Mouse (Mus musculus): ENCODE data around the gene B4galnt4. TPM values are rescaled to one million over a fixed set of nuclear protein-coding genes. Genes with fewer than 3 reads are reported as not detected.

Gene B4galnt4
- total and polyA plus RNA-seq, 2 experiments, result 0.09 to 0.10 TPM

GRCm38 (mm10) chr7:141117636-141118035, 56.7 kb downstream of the B4galnt4 start, which contains the start of gene Ano9:
TSS of gene Ano9 (minus strand) at chr7:141117806.
- whole genome bisulfite sequencing, result 64% methylated on average over 9 of the region's 9 CpGs
- no peak for DNase-seq (ENCODE audit: extremely low read depth, low read depth, low spot score)

GRCm38 (mm10) chr7:141119487-141119886, 58.6 kb downstream of the B4galnt4 start:
- no peak for DNase-seq (ENCODE audit: extremely low read depth, low read depth, low spot score)
- 97% methylated on average over 3 of the region's 3 CpGs for WGBS

More at GRCm38 (mm10) chr7:141117636-141118035, 56.7 kb downstream of the B4galnt4 start, which contains the start of gene Ano9:
- Histone ChIP-seq H3K4me3 (ENCODE audit: insufficient read depth, low read depth, low read length) (no peak within 1 kb of the TSS), H3K9ac (ENCODE audit: low read depth, low read length) (no peak within 1 kb of the TSS), H3K27ac (replicated peaks; ENCODE audit: insufficient read depth, low read depth, low read length) (no peak within 1 kb of the TSS), H3K36me3 (ENCODE audit: control insufficient read depth, insufficient read depth, low read length) (no peaks in the 10 kb centered on the region), H3K4me1 (ENCODE audit: control insufficient read depth, insufficient read depth, low read length) (peaks cover 8% of the 10 kb centered on the region; the same call in 1 of the 2 replicates), H3K27me3 (ENCODE audit: control insufficient read depth, insufficient read depth, low read length) (no peaks in the 10 kb centered on the region), H3K79me2 (ENCODE audit: control insufficient read depth, insufficient read depth, low read length) (no peaks in the 10 kb centered on the region)
- TF ChIP-seq POLR2A (IDR thresholded peaks at IDR 0.05; ENCODE audit: extremely low read depth, insufficient read depth, low read length), result no peak
- no peak for TF ChIP-seq CTCF (IDR thresholded peaks at IDR 0.05; ENCODE audit: low read depth, low read length)

GRCm38 (mm10) chr7:141120605-141121004, 59.7 kb downstream of the B4galnt4 start:
- DNase-seq (ENCODE audit: extremely low read depth, low read depth, low spot score), result peak; percentile 75
- no peak overlapping the region for H3K9ac ChIP-seq (ENCODE audit: low read depth, low read length)
- H3K4me1 ChIP-seq (ENCODE audit: control insufficient read depth, insufficient read depth, low read length), result peaks cover 11% of the 10 kb centered on the region; the same call in 1 of the 2 replicates
- WGBS, result 28% methylated on average over 3 of the region's 3 CpGs
- no peak overlapping the region for H3K4me3 ChIP-seq (ENCODE audit: insufficient read depth, low read depth, low read length)
- H3K27ac ChIP-seq (replicated peaks; ENCODE audit: insufficient read depth, low read depth, low read length), result peak overlapping the region; percentile 35; the same call in 1 of the 2 replicates
- H3K36me3 ChIP-seq (ENCODE audit: control insufficient read depth, insufficient read depth, low read length), result no peaks in the 10 kb centered on the region
- TF ChIP-seq POLR2A (IDR thresholded peaks at IDR 0.05; ENCODE audit: extremely low read depth, insufficient read depth, low read length) (no peak), CTCF (IDR thresholded peaks at IDR 0.05; ENCODE audit: low read depth, low read length) (no peak)
- no peaks in the 10 kb centered on the region for H3K79me2 ChIP-seq (ENCODE audit: control insufficient read depth, insufficient read depth, low read length)
- no peaks in the 10 kb centered on the region for H3K27me3 ChIP-seq (ENCODE audit: control insufficient read depth, insufficient read depth, low read length)

More at GRCm38 (mm10) chr7:141119487-141119886, 58.6 kb downstream of the B4galnt4 start:
- no peak for TF ChIP-seq CTCF (IDR thresholded peaks at IDR 0.05; ENCODE audit: low read depth, low read length)
- TF ChIP-seq POLR2A (IDR thresholded peaks at IDR 0.05; ENCODE audit: extremely low read depth, insufficient read depth, low read length), result no peak
- no peaks in the 10 kb centered on the region for H3K27me3 ChIP-seq (ENCODE audit: control insufficient read depth, insufficient read depth, low read length)
- no peak overlapping the region for H3K4me3 ChIP-seq (ENCODE audit: insufficient read depth, low read depth, low read length)
- H3K27ac ChIP-seq (replicated peaks; ENCODE audit: insufficient read depth, low read depth, low read length), result no peak overlapping the region
- H3K79me2 ChIP-seq (ENCODE audit: control insufficient read depth, insufficient read depth, low read length), result no peaks in the 10 kb centered on the region
- no peaks in the 10 kb centered on the region for H3K36me3 ChIP-seq (ENCODE audit: control insufficient read depth, insufficient read depth, low read length)
- no peak overlapping the region for H3K9ac ChIP-seq (ENCODE audit: low read depth, low read length)
- peaks cover 11% of the 10 kb centered on the region; the same call in 1 of the 2 replicates for H3K4me1 ChIP-seq (ENCODE audit: control insufficient read depth, insufficient read depth, low read length)

- Histone ChIP-seq H3K4me1 (ENCODE audit: control insufficient read depth, insufficient read depth, low read length) (peaks cover 11% of the 10 kb centered on the region; the same call in 1 of the 2 replicates), H3K27me3 (ENCODE audit: control insufficient read depth, insufficient read depth, low read length) (no peaks in the 10 kb centered on the region), H3K79me2 (ENCODE audit: control insufficient read depth, insufficient read depth, low read length) (no peaks in the 10 kb centered on the region), H3K36me3 (ENCODE audit: control insufficient read depth, insufficient read depth, low read length) (no peaks in the 10 kb centered on the region), H3K9ac (ENCODE audit: low read depth, low read length) (no peak overlapping the region), H3K27ac (replicated peaks; ENCODE audit: insufficient read depth, low read depth, low read length) (peak overlapping the region; percentile 35; the same call in 1 of the 2 replicates), H3K4me3 (ENCODE audit: insufficient read depth, low read depth, low read length) (no peak overlapping the region)
- DNase-seq (ENCODE audit: extremely low read depth, low read depth, low spot score), result peak; percentile 74
- TF ChIP-seq POLR2A (IDR thresholded peaks at IDR 0.05; ENCODE audit: extremely low read depth, insufficient read depth, low read length) (no peak), CTCF (IDR thresholded peaks at IDR 0.05; ENCODE audit: low read depth, low read length) (no peak)
- 24% methylated on average over 5 of the region's 5 CpGs for WGBS
These were observed 60.2 kb downstream of the B4galnt4 start for GRCm38 (mm10) chr7:141121051-141121531.

Other genes with a start within 250 kb of the B4galnt4 start
Only the 30 nearest of the 33 such genes appear.
- 0.46 TPM in 1 of 2 replicates, not detected in the other for gene Scgb1c1, start 215.6 kb upstream of the B4galnt4 start, total RNA-seq (2014; rRNA removed)
- gene Scgb1c1, start 215.6 kb upstream of the B4galnt4 start, polyA plus RNA-seq (2012; rRNA removed), result 1.0 TPM in 1 of 2 replicates, not detected in the other
- gene Odf3, start 213.3 kb upstream of the B4galnt4 start, total RNA-seq (2014; rRNA removed), result not detected in 2 replicates
- not detected in 2 replicates for gene Odf3, start 213.3 kb upstream of the B4galnt4 start, polyA plus RNA-seq (2012; rRNA removed)
- 0.60 and 1.4 TPM in 2 replicates for gene Gm45785, start 204.8 kb upstream of the B4galnt4 start, total RNA-seq (2014; rRNA removed)
- not detected in 2 replicates for gene Gm45785, start 204.8 kb upstream of the B4galnt4 start, polyA plus RNA-seq (2012; rRNA removed)
- 17.5 and 20.3 TPM in 2 replicates for gene Ric8a, start 204.1 kb upstream of the B4galnt4 start, total RNA-seq (2014; rRNA removed)
- gene Ric8a, start 204.1 kb upstream of the B4galnt4 start, polyA plus RNA-seq (2012; rRNA removed), result 24.6 and 34.4 TPM in 2 replicates
- gene Bet1l, start 203.5 kb upstream of the B4galnt4 start, total RNA-seq (2014; rRNA removed), result 15.0 and 15.4 TPM in 2 replicates
- gene Bet1l, start 203.5 kb upstream of the B4galnt4 start, polyA plus RNA-seq (2012; rRNA removed), result 22.1 and 29.2 TPM in 2 replicates
- 83.6 and 102 TPM in 2 replicates for gene Psmd13, start 179.1 kb upstream of the B4galnt4 start, total RNA-seq (2014; rRNA removed)
- gene Psmd13, start 179.1 kb upstream of the B4galnt4 start, polyA plus RNA-seq (2012; rRNA removed), result 51.1 and 58.2 TPM in 2 replicates
- gene Sirt3, start 178.8 kb upstream of the B4galnt4 start, total RNA-seq (2014; rRNA removed), result 134 and 150 TPM in 2 replicates
- 155 TPM in 2 replicates for gene Sirt3, start 178.8 kb upstream of the B4galnt4 start, polyA plus RNA-seq (2012; rRNA removed)
- gene Cox8b, start 160.7 kb upstream of the B4galnt4 start, total RNA-seq (2014; rRNA removed), result 0.55 and 0.81 TPM in 2 replicates
- not detected in 2 replicates for gene Cox8b, start 160.7 kb upstream of the B4galnt4 start, polyA plus RNA-seq (2012; rRNA removed)
- gene Nlrp6, start 140.2 kb upstream of the B4galnt4 start, total RNA-seq (2014; rRNA removed), result 28.9 and 33.4 TPM in 2 replicates
- 72.9 and 119 TPM in 2 replicates for gene Nlrp6, start 140.2 kb upstream of the B4galnt4 start, polyA plus RNA-seq (2012; rRNA removed)
- 16.6 and 19.1 TPM in 2 replicates for gene Pgghg, start 119.7 kb upstream of the B4galnt4 start, total RNA-seq (2014; rRNA removed)
- 41.3 and 43.3 TPM in 2 replicates for gene Pgghg, start 119.7 kb upstream of the B4galnt4 start, polyA plus RNA-seq (2012; rRNA removed)
- gene Ifitm5, start 110.8 kb upstream of the B4galnt4 start, total RNA-seq (2014; rRNA removed), result 0.40 and 0.55 TPM in 2 replicates
- gene Ifitm5, start 110.8 kb upstream of the B4galnt4 start, polyA plus RNA-seq (2012; rRNA removed), result 0.76 and 1.0 TPM in 2 replicates
- gene Gm45717, start 105.2 kb upstream of the B4galnt4 start, total RNA-seq (2014; rRNA removed), result not detected in 2 replicates
- not detected in 2 replicates for gene Gm45717, start 105.2 kb upstream of the B4galnt4 start, polyA plus RNA-seq (2012; rRNA removed)
- gene Ifitm2, start 105.1 kb upstream of the B4galnt4 start, total RNA-seq (2014; rRNA removed), result 270 and 282 TPM in 2 replicates
- gene Ifitm2, start 105.1 kb upstream of the B4galnt4 start, polyA plus RNA-seq (2012; rRNA removed), result 968 and 1,028 TPM in 2 replicates
- 11.2 and 11.3 TPM in 2 replicates for gene Ifitm1, start 93.9 kb upstream of the B4galnt4 start, total RNA-seq (2014; rRNA removed)
- gene Ifitm1, start 93.9 kb upstream of the B4galnt4 start, polyA plus RNA-seq (2012; rRNA removed), result 48.6 and 79.4 TPM in 2 replicates
- 296 and 392 TPM in 2 replicates for gene Ifitm3, start 50.3 kb upstream of the B4galnt4 start, total RNA-seq (2014; rRNA removed)
- gene Ifitm3, start 50.3 kb upstream of the B4galnt4 start, polyA plus RNA-seq (2012; rRNA removed), result 848 and 1,254 TPM in 2 replicates
- gene Ifitm6, start 43.2 kb upstream of the B4galnt4 start, total RNA-seq (2014; rRNA removed), result 0.81 and 0.83 TPM in 2 replicates
- gene Ifitm6, start 43.2 kb upstream of the B4galnt4 start, polyA plus RNA-seq (2012; rRNA removed), result 0.72 and 1.7 TPM in 2 replicates
- not detected in 2 replicates for gene Gm17387, start 32.0 kb upstream of the B4galnt4 start, total RNA-seq (2014; rRNA removed)
- gene Gm17387, start 32.0 kb upstream of the B4galnt4 start, polyA plus RNA-seq (2012; rRNA removed), result not detected in 2 replicates
- 0.60 and 0.83 TPM in 2 replicates for gene Pkp3, start 17.1 kb downstream of the B4galnt4 start, total RNA-seq (2014; rRNA removed)
- gene Pkp3, start 17.1 kb downstream of the B4galnt4 start, polyA plus RNA-seq (2012; rRNA removed), result 1.9 and 2.0 TPM in 2 replicates
- gene Sigirr, start 39.5 kb downstream of the B4galnt4 start, total RNA-seq (2014; rRNA removed), result 21.8 and 28.5 TPM in 2 replicates
- 42.4 and 42.5 TPM in 2 replicates for gene Sigirr, start 39.5 kb downstream of the B4galnt4 start, polyA plus RNA-seq (2012; rRNA removed)
- not detected in 2 replicates for gene Ano9, start 56.7 kb downstream of the B4galnt4 start, total RNA-seq (2014; rRNA removed)
- gene Ano9, start 56.7 kb downstream of the B4galnt4 start, polyA plus RNA-seq (2012; rRNA removed), result 0.09 and 0.13 TPM in 2 replicates
- gene Ptdss2, start 61.3 kb downstream of the B4galnt4 start, total RNA-seq (2014; rRNA removed), result 5.2 and 5.4 TPM in 2 replicates
- gene Ptdss2, start 61.3 kb downstream of the B4galnt4 start, polyA plus RNA-seq (2012; rRNA removed), result 10.7 and 13.5 TPM in 2 replicates
- gene Rnh1, start 111.8 kb downstream of the B4galnt4 start, total RNA-seq (2014; rRNA removed), result 106 and 108 TPM in 2 replicates
- gene Rnh1, start 111.8 kb downstream of the B4galnt4 start, polyA plus RNA-seq (2012; rRNA removed), result 134 and 136 TPM in 2 replicates
- gene Hras, start 132.9 kb downstream of the B4galnt4 start, total RNA-seq (2014; rRNA removed), result 37.6 and 53.8 TPM in 2 replicates
- 50.4 and 58.9 TPM in 2 replicates for gene Hras, start 132.9 kb downstream of the B4galnt4 start, polyA plus RNA-seq (2012; rRNA removed)
- gene Lrrc56, start 133.1 kb downstream of the B4galnt4 start, total RNA-seq (2014; rRNA removed), result 1.8 and 2.1 TPM in 2 replicates
- gene Lrrc56, start 133.1 kb downstream of the B4galnt4 start, polyA plus RNA-seq (2012; rRNA removed), result 4.4 and 4.8 TPM in 2 replicates
- gene Lmntd2, start 153.0 kb downstream of the B4galnt4 start, total RNA-seq (2014; rRNA removed), result 0.47 and 0.83 TPM in 2 replicates
- gene Lmntd2, start 153.0 kb downstream of the B4galnt4 start, polyA plus RNA-seq (2012; rRNA removed), result 1.4 and 2.2 TPM in 2 replicates
- 21.6 and 22.5 TPM in 2 replicates for gene Rassf7, start 154.8 kb downstream of the B4galnt4 start, total RNA-seq (2014; rRNA removed)
- 49.1 and 53.3 TPM in 2 replicates for gene Rassf7, start 154.8 kb downstream of the B4galnt4 start, polyA plus RNA-seq (2012; rRNA removed)
- 8.1 and 12.6 TPM in 2 replicates for gene Phrf1, start 167.7 kb downstream of the B4galnt4 start, total RNA-seq (2014; rRNA removed)
- 6.7 and 9.2 TPM in 2 replicates for gene Phrf1, start 167.7 kb downstream of the B4galnt4 start, polyA plus RNA-seq (2012; rRNA removed)
- gene Irf7, start 205.4 kb downstream of the B4galnt4 start, total RNA-seq (2014; rRNA removed), result 22.8 and 32.2 TPM in 2 replicates
- 42.4 and 102 TPM in 2 replicates for gene Irf7, start 205.4 kb downstream of the B4galnt4 start, polyA plus RNA-seq (2012; rRNA removed)
- gene Cdhr5, start 215.7 kb downstream of the B4galnt4 start, total RNA-seq (2014; rRNA removed), result 18.5 and 40.3 TPM in 2 replicates
- 31.2 and 31.7 TPM in 2 replicates for gene Cdhr5, start 215.7 kb downstream of the B4galnt4 start, polyA plus RNA-seq (2012; rRNA removed)
- not detected in 2 replicates for gene Sct, start 218.0 kb downstream of the B4galnt4 start, total RNA-seq (2014; rRNA removed)
- not detected in 2 replicates for gene Sct, start 218.0 kb downstream of the B4galnt4 start, polyA plus RNA-seq (2012; rRNA removed)